Mouse (Mus musculus) granulocyte monocyte progenitor cell, adult 5-6 weeks (primary cell): ENCODE data around the gene Emg1. TPM values are rescaled to one million over a fixed set of nuclear protein-coding genes. Genes with fewer than 3 reads are reported as not detected.

Source experiments
- ATAC-seq: replicated peaks from 2 replicates; pipeline ENCODE4 v1.8.0; 2016; ENCODE audit warnings: mild to moderate bottlenecking, moderate TSS enrichment, inconsistent platforms; ENCODE audit not compliant: poor library complexity, severe bottlenecking
- total RNA-seq, 2 experiments: library from RNA; stranded (forward) in 1 of 2; stranded (reverse) in 1 of 2; fragments of 200-712, 200-1000 nt in 1 of 2; fragments of >200 nt in 1 of 2; fragmentation: Nextera tagmentation in 1 of 2; gene quantifications; 2 replicates each; pipeline ENCODE4 v1.2.3; 2014 to 2017

Emg1 gene
- 201 and 231 TPM in 2 replicates for total RNA-seq (2014; fragmentation: Nextera tagmentation)
- total RNA-seq (2017): 193 and 209 TPM in 2 replicates

DNA sequence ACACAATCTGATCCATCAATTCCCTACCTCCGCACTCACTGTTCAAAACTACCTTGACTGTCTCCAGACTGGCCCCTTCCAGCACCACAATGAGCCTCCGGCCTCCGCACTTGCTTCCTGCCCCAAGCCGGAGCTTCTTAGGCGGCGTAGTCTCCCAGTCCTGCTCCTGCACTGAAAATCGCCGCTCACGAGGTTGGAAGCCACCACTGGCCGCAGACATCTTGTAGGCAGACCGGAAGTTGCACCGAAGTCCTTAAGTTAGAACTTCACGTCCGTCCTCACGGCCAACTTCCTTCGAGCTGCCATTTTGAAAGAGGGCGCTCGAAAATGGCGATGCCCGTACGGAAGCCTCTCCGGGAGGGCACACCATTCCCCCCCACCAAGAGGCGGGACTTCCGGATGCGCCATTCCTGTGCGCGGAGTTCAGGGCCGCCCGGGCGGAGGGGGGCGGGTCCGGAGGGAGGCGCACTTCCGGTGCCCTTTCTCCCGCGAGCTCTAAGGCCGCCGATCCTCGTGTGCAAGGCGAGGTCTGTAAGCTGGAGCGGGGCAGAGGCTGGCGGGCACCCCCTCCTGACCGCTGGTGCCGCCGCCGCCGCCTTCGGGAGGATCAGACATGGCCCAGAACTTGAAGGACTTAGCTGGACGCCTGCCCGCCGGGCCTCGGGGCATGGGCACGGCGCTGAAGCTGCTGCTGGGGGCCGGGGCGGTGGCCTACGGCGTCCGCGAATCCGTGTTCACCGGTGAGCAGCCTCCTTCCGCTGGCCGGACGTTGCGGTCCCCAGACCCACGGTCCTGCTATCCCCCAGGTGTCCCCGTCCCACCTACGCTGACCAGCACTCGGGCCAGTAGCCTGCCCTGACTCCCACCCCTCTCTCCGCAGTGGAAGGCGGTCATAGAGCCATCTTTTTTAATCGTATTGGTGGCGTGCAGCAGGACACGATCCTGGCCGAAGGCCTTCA lies at the start of gene Emg1, which contains the start of gene Phb2:
Gene Emg1 (minus strand): TSS at position 355 of the 959 bp plus-strand sequence.
Gene Phb2 (plus strand): TSS at position 513 of the 959 bp plus-strand sequence.
- peak; percentile 89 for ATAC-seq

DNA sequence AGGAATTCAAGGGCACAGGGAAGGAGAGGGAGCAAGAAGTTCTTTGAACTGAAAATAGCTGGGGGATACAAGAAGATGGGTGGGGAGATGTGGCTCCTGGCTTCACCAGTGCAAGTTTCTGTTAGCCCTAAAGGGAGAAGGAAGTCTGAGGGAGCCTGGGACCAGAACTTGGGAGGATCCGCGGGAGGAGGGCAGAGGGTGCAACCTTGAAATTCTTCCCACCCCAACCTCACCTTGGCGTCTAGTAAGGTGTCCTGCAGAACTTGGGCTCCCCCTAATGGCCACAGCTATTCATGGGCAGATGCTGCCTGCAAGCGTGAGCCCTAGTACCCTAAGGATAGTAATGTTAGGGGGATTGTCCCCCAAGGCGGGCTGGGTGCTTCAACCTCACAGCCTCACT lies 47.3 kb upstream of the Emg1 start:
- ATAC-seq: peak; percentile 87

DNA sequence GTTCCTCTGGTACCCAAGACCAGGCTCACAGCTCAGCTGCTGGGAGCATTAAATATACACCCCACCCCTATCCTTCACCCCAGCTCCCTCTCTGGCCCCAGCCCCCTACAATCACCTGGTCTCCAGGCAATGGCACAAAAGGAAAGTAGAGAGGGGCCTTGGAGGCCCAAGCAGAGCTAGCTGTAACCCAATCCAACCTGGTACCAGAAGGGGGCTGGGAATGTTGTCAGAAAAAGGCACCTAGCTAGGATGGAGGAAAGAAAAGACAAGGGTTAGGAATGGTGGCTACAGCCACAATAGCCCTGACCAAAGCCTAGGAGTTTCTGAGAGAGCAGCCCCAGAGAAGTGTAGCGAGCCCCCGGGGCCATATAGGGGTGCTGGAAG lies 46.9 kb upstream of the Emg1 start:
- ATAC-seq: no peak

DNA sequence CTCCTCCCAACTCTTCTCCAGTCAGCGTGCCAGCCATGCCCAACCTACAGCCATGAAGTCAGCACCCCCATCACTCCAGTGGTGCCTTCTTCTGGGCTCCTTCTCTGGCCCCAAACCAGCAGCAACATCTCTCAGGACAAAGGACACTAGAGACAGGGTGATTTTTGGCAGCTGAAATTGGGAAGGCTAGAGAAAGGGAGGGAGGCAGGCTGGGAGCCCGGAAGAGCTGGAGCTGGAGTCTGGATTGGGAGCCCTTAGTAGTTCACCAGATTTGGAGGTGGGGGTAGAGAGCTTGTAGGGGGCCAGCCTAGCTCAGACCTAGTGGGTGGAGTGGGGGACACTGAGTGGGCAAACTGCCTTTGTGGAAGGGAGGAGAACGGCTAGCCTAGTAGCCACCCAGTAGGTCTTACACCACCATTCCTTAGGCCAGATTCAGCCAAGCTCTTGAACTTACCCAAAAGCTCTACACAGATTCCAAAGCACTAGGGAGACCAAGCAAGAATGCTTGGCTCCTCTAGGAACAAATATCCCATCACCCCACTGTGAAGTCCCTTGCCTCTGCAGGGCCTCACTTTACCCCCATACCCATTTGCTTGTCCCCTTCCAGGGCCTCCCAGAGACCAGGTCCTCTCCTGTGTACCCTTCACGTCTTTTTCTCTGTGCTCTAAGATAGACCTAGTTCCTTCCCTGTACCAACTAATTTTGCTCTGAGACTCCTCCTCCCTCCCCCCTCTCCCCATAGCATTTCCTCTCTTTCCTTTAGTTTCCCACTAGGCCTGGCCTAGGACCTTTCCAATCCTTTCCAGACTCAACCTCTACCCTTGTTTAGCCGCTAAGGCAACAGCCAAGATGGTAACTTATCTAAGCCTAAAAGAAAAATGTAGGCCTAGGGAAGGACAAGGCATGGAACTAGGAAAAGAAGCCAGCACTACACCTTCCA lies 46.2 kb upstream of the Emg1 start:
- no peak for ATAC-seq

DNA sequence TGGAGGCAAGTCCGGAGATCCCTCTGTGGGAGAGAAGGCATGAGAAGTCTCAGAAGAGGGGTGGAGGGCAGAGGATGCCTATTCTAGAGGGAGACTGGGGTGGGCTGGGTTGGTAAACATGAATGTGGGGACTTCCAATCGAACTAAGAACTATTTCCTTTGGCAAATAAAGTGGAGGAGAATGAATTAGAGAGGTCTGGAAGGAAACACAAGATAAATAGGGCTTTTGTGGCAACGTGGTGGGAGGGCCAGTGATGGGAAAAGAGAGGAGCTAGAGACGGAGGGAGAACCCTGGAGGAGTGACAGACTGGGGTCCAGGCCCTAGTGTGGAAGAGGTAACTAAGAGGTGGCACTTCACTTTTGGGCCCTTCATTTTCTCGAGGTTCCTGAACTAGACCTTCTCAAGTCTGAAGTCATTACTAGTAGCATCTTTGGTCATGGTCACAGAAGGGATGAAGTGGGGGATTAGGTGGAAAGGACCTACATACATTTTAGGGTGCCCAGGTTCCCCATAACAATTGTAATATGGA lies 45.4 kb upstream of the Emg1 start:
- no peak for ATAC-seq

DNA sequence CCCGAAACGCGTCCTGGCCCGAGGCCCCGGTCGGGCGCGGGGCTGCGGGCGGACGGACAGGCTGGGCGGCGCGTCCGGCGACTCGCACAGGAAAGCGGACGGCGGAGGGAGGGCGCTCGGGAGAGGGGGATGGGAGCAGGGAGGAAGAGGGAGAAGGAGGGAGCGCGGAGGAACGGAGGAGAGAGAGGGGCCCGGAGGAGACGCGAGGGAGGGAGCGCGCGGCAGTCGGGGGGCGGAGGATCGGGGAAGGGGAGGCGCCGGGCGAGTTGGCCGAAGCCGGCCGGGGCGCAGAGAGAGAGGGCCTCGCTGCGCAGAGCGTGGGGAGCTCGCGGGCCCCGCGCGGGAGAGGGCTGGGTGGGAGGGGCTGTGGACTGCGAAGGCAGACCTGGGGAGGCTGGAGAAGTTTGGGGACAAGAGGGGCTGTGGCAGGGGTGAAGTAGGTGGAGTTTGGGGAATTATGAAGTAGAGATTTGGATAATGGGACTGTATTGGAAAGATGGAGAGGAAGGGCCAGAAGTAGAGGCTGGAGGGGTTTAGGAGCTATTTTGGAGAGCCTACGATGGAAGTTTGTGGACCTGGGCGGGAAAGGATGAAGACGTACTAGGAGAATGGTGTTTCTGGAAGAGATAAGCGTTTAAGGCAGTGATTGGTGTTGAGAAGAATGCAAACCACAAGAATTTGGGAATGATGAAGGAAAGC lies 44.8 kb upstream of the Emg1 start:
- ATAC-seq: peak; percentile 47

DNA sequence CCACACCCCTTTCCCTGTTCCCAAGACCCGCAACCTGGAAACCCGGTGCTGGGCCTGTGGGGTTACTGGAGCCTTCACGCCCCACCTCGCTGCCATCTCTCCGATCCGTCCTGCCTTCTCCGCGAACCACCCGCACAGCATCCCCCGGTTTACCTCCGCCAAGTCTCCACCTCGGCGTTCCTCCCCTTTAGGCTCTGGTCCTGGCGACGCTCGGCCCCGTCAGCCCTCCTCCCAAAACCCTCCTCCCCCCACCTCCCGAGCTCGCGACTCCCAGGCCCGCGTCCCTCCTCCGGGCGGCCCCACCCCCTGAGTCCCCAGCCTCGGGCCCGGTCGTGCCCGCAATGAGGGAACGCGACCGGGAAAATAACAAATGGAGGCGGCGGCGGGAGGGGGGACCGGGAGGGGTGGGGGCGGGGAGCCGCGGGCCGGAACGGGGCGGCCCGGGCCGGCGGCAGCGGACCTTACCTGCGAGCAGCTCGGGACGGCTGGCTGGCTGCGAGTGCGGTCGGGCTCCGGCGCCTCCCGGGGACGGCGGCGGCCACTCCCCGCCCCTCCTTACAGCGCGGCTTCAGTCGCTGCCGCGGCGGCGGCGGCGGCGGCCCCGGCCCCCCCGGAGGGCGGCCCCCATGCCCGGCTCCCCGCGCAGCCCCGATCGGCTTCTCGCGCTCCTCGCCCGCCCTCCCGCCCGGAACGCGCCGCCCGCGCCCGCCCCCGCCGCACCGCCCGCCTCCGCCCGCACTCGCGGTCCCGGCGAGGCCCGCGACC lies 44.0 kb upstream of the Emg1 start, which contains the start of the genes Gm45234 and Atn1:
Gene Gm45234 (minus strand): TSS at position 191 of the 765 bp plus-strand sequence.
Gene Atn1 (minus strand): TSS at position 694 of the 765 bp plus-strand sequence.
- ATAC-seq: peak; percentile 47

DNA sequence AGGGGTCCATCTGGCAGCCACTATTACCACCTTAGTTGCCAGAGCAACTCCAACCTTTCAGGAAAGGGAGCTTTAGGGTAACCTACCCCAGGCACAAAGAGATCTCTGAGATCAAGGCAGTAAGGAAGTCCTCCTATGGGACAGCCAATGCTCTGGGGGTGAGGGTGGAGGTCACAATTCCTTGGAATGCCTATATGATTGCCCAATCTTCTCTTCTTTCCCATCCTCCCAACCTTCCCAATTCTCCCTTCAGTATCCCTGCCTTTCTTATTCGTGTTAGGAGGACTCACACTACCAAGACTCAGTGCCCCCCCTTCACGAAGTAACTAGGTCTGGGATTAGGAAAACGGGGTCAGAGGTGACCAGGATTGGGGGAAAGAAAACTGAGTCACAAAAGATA lies 43.3 kb upstream of the Emg1 start:
- no peak for ATAC-seq

DNA sequence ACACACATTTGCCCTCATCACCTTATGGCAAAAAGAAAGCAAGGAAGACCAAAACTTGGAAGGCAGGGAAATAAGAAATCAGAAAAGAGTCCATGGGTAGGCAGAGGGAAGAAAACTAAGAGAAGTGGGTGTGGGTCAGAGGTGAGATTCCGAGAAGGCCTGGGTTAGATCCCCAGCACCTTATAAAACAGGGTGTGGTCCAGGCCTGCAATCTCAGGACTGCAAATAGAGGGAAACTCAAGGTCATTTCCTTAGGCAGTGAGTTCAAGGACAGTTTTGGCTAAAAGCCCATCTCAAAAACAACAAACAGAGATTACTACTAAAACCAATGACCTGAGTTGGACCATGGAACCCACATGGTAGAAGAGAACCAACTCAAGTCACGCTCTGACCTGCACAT lies 41.9 kb upstream of the Emg1 start:
- ATAC-seq: no peak

DNA sequence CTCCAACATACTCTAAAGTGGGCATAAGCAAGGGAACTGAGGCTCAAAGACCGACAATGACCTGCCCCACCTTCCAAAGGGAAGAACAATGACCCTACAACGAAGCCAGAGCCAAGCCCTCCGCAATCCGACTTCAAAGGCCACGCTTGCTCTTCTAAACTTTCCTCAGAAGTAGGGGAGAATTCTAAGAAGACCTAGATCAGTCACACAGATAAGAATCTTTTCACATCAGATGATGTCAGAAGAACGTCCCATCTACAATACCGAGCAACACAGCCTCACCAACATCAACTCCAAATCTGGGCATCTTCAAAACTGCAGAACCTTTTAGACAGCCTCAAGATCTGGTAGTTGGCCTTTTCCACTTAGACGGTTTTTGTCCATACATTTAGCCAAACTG lies 38.4 kb upstream of the Emg1 start:
- no peak for ATAC-seq

DNA sequence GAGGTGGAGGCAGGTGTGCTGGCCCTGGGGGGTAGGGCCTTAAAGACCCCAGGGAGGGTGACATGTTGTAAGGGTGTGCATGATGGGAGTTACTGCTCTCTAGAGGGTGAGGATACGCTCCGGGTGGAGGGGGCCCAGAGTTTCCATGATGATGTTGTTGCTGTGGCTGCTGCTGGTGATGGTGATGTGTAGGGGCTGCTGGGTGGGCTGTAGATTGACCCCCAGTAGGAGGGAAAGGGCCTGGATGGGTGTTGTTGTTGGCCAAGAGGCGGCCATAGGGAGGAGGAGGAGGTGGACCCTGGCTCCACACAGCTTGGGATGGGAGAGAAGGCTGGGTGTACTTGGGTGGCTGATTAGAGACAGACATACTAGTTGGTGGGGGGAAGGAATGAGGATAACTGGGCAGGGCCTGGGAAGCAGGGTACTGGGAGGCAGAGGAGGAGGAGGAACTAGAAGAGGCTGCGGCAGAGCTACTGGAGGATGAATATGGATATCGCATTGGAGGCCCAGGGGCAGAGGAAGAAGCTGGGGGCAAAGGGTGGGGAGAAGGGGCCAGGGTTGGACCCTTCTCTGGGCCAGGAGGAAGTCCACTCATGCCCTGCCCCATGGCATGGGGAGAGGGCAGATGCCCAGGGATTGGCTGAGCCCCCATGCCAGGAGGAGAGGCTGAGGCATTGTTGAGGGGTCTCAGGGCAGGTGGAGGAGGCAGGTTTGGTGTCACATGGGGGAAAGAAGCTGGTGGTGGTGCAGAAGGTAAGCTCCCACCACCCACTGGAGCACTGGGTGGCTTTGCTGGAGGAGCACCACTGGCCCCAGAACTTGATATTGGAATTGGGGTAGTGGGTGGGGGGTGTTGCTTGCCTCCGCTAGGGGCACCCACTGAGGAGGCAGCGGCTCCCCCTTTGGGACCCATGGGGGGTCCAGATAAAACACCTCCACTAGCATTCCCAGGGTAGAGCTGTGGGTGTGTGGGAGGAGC lies 35.0 kb upstream of the Emg1 start:
- ATAC-seq: no peak

DNA sequence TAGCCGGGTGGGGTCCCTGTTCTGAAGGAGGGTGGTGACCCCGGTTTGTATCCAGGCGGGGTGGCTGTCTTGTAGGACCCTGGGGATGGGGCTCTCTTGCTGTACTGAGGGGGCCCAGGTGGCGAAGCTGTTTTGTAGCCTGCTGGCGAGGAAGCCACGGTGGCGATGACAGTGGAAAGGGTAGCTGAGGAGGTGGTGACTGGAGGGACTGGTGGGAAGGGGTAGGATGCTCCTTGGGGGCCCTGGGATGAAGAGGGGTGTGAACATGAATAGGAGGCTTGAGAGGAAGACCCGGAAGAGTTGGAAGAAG lies 34.3 kb upstream of the Emg1 start:
- ATAC-seq: no peak

DNA sequence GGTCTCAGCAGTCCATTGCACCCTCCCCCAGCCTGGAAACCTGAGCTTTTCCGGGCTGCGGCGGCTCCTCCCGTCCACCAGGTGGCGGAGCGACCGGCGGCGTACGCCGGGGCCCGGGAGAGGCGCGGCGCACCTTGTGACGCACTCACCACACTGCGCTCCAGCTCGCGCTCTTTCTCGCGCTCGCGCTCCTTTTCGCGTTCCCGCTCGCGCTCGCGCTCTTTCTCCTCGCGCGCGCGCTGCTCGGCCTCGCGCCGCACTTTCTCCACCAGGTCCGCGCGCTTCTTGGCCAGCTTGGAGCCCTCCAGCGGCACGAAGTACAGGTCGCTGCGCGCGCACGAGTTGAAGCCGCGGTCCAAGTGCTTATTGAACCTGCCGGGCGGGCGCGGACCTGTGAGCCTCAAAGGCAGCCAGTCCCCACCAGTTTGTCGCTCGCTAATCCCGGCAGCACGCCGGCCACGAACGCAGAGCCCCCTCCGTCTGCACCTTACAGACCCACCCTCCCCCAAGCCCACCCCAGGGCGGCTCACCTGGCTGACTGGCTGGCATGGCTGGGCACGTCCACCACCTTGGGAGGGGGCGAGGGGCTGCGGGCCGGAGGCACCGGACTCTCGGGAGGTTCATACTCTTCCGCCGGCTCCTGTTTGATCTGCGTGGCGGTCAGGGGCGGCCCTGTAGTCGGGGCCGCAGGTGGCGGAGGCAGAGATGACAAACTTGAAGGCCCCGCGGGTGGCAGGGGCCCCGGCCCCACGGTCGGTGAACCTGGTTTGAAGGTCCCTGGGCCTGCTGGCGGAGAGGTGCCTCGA lies 33.7 kb upstream of the Emg1 start:
- peak; percentile 67 for ATAC-seq

DNA sequence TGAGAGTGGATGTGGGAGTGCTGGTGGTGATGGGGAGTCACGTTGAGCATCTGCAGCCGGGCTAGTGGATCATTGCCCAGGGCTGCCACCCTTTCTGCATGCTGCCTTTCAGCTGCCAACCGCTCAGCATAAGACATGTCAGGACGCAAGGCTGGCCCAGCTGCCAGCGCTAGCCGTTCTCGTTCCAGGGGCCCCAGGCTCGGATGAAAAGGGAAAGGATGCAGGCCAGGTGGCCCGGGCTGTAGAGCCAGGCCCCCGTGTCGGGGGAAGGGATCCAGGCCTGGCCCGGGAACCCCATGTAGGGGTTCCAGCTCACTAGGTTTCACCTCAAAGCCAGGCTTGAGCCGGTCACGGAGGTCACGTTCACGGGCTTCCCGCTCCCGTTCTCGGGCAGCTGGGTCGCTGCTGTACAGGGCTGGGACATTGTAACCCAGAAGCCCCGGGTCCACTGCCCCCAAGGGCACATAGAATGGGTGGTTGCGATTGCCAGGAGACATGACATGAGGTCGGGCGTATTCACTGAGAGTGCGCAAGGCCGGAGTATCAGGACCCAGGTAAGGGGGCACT lies 32.9 kb upstream of the Emg1 start:
- no peak for ATAC-seq

DNA sequence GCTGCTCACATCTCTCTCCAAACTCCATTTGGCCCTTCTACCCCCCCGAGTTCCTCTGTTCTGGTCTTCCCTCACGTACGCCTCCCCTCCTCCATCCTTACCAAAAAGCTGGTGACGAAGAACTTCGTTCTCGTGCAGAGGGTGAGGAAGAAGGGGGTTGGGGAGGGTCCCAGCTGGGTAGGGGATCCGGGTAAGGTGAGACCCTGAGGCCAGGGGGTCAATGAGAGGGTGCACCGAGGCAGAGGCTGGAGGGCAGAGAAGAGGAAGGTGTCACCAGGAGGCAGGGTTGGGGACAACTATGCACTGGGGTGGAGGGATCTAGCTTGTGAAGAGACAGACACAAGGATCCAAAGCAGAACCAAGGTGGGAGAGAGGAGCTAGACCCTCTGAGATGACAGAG lies 31.7 kb upstream of the Emg1 start:
- no peak for ATAC-seq

DNA sequence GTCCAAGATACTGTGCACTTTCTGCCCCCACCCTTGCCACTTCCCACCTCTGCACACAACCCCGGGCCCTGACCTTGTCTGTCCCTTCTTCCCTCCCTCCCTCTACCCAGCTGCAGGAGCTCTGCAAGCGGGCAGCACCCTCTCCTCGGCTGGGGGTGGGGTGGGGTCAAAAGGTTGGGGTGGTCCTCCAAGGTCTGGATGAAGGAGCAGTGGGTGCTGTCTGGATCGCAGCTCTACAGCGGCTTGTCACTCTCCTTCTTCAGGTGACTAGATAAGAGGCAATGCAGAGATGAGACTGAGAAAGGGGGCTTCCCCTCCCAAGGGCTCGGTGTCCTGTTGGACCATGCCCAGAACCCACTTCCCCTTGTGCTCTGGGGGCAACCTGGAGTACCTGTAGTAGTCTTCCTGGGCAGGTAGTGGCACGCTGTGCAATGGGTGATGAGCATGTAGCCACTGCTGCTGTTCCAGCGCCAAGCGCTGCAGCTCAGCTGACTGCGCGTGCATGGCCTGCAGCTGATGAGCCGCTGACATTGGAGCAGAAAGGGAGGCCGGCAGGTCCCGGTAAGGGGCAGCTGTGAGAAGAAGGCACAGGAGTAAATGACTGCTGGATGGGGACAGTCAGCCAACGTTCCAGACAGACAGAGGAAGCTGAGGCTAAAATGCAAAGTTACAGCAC lies 31.0 kb upstream of the Emg1 start:
- no peak for ATAC-seq
